Mouse (Mus musculus) monocyte, adult 2 months (primary cell): ENCODE measurements around the gene Dnah8.

ENCODE experiments used
- DNase-seq, 2 experiments: peaks; one replicate each; pipeline ENCODE4 v3.0.0; 2022; ENCODE audit warnings: low spot score in 2 of 2, low read depth in 1 of 2

Gene Dnah8

DNA sequence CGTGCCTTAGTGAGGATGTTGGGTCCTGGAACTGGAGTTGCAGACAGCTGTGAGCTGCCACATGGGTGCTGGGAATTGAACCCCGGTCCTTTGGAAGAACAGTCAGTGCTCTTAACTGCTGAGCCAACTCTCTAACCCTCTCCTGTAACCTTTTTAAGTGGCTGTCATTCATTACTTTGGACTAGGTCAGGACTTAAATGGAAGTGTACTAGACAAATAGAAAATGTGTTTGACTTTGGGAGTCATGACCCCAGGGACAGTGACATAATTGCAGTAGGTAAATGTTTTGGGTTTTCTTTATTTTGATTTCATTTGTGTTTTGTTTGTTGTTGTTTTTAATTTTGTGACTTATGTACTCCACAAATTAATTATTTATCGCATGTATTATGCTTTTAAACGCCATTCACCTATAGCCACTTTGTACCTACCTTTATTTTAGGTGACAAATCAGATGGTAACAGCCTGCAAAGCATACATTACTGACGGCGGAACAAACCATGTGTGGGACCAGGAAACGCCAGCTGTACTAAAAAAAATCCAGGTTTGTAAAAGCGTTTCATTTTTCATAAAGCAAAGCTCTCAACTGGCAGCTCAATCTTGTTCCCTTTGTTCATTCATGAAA, 33.5 kb downstream of the Dnah8 start:
- DNase-seq: no peak

DNA sequence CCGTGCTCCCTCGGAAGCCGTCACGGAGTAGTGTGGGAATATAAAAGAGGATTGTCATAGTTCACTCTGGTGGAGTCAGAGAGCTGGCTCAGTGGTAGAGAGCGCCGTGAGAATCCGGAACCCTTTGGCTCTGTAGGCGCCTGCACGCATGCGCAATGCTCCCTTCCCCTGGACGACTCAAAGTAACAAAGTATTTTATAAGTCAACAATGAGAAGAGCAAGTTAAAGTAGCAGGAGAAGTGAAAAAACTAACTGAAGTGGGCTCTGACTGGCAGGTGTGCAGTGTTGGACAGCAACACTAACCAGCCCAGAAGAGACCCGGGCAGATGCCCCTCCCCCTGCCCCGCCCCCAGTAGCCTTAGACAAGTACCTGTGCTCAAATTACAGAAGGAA, 34.0 kb downstream of the Dnah8 start:
- DNase-seq: peak in 1 of 2 experiments; percentile 31

- DNase-seq: no peak
These were observed 38.0 kb downstream of the Dnah8 start for GRCm38 (mm10) chr17:30662131-30662530.

GRCm38 (mm10) chr17:30663170-30663569, 39.0 kb downstream of the Dnah8 start:
- DNase-seq: no peak

GRCm38 (mm10) chr17:30664856-30665255, 40.7 kb downstream of the Dnah8 start:
- no peak for DNase-seq

DNA sequence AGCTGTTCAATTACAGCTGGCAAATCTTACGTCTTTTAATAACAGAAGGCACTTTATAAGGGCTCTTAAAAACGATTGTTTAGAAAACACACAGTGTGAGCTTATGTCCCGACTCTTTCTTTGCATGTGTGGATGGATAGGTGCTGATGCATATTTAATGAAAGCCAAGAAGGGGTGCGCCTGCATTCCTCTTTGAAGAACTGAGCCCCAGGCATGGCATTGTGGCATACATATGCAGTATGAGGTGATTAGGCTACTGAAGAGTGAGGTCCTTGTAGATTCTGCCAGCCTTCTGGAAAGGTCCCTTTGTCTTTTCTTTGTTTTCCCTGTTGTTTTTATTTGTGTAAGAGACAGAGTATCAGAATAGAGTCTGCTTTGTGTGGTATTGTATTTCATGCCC, 48.4 kb downstream of the Dnah8 start:
- DNase-seq: no peak

DNA sequence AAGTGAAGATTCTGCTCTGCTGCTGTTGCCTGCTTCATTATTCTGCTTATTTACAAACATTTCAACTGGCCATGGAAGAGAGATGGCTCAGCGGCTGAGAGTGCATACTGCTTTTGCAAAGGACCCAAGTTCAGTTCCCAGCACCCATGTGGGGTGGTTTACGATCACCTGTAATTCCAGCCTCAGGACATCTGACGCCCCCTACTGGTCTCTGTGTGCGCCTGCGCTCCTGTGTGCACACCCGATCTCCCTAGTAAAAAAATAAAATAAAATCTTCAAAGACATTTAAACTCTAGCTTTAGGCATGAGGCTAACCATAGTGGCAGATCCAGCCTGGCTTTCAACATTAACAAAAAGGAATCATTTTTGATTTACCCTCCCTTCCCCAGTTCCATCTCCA, 48.9 kb downstream of the Dnah8 start:
- DNase-seq: no peak

- no peak for DNase-seq
These were observed 51.0 kb downstream of the Dnah8 start for GRCm38 (mm10) chr17:30675021-30675740.

GRCm38 (mm10) chr17:30678523-30678922, 54.4 kb downstream of the Dnah8 start:
- no peak for DNase-seq

- DNase-seq: no peak
These were observed 55.5 kb downstream of the Dnah8 start for GRCm38 (mm10) chr17:30679612-30680011.

DNA sequence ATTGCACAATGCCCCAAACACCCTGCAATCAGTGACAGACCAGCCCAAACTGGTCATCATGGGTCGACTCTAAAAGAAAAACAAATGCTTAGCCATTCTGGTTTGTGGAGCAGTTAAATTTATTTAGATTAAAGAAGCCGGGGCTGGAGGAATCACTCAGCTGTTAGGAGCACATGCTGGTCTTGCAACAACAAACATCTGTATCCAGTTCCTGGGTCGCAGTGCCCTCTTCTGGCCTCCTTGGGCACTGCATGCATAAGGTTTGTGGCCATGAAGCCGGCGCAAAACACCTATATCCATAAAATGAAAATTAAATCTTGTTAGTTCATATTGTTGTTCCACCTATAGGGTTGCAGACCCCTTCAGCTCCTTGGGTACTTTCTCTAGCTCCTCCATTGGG, 57.5 kb downstream of the Dnah8 start:
- peak in 1 of 2 experiments; percentile 37 for DNase-seq

DNA sequence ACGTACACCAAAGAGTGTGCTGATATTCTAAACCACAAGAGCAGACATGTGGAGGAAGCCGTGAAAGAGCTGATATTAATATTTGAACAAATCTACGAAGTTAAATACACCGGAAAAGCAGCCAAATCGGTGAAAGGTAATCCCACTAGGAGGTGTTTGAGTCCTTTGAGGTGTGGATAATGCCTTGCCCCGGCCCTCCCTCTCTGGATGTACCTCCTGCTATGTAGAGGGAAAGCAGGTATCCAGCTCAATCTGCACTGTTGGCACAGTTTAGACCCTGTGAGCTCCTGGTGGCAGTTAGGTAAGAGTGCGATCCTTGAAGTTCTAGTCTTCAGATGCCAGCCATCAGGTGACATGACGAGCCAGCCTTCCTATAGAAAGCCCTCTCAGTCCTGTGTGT, 66.0 kb downstream of the Dnah8 start:
- no peak for DNase-seq

- no peak for DNase-seq
These were observed 67.3 kb downstream of the Dnah8 start for GRCm38 (mm10) chr17:30691481-30691880.

DNA sequence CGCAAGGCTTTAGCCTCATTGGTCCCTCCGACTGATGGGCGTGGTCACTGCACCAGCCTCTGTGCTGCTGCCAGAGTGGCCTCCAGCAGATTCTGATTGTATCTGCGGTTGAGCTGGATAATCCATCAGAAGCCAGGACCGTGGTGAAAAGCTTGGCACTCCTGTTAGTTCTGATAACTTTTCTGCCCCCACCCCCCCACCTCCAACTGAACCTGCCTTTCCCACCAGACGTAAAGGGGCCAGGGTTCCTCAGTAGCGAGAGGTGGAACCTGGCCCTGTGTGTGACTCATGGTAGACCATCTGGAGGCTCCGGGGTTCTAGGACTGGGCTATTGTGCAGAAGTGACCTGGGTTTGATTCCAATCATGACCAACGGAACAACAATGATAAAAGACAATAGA, 70.1 kb downstream of the Dnah8 start:
- DNase-seq: no peak

- no peak for DNase-seq
These were observed 90.6 kb downstream of the Dnah8 start for GRCm38 (mm10) chr17:30714732-30715131.

DNA sequence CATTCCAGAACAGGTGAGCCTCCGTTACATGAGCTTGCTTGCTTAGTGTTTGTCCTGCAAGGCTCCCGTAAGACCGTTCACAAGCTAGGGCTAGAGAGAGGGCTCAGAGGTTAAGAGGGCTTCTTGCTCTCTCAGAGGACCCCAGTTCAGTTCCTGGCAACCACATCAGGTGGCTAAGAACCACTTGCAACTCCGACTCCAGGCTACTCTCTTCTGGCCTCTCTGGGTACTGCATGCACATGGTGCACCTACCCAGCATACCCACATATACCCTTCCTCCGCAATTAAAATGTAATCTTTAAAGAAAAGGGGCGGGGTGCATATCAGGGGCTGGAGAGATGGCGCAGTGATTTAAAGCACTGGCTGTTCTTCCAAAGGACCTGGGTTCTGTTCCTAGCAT, 94.0 kb downstream of the Dnah8 start:
- DNase-seq: no peak

DNA sequence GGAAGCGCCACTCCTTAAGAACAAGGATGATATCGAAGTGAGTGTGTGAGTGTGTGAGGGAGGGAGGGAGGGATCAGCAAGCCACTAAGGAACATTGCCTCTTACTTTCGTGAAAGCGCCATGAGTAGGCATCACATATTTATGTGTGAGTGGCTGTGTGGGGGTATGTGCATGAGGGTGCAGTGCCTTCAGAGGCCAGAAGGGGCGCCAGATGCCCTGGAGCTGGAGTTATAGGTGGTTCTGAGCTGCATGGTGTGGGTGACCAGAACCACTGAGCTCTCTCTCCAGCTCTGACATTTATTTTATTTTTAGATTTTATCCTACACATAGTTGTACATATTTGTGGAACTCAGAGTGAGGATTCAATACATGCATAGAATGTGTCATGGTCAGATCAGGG, 94.9 kb downstream of the Dnah8 start:
- no peak for DNase-seq

- no peak for DNase-seq
These were observed 103.6 kb downstream of the Dnah8 start for GRCm38 (mm10) chr17:30727788-30728187.

DNA sequence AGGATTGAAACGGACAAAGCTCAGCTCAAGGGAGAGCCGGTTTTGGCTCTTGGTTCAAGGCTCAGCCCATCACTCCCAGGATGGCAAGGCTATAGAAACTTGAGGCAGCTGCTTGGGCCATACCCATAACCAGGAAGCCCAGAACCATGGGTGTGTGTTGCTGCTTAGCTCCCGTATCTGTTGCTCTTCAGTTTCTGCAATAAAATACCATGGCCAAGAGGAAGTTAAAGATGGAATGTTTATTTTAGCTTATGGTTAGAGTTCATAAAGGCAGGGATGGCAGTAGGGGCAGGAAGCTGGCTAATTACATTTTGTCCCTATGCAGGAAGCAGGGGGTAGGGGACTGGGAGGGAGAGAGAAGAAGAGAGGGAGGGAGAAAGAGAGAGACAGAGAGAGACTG, 108.6 kb downstream of the Dnah8 start:
- no peak for DNase-seq

- DNase-seq: no peak
These were observed 110.6 kb downstream of the Dnah8 start for GRCm38 (mm10) chr17:30734770-30735169.

DNA sequence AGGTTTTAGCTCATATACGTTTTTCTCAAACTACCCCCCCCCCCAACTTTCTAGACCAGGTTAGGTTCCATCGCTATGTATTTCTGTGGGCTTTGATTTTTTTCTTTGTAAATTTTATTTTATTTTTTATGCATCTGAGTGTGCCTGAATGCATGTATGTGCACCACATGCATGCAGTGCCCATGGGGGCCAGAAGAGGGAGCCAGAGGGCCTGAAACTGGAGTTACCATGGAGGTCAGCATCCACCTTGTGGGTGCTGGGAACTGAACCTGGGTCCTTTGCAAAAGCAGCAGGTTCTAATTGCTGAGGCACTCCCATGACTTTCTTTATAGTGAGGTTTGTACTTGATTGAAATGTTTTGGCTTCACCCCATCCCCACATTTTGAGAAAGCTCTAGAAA, 111.3 kb downstream of the Dnah8 start:
- no peak for DNase-seq

DNA sequence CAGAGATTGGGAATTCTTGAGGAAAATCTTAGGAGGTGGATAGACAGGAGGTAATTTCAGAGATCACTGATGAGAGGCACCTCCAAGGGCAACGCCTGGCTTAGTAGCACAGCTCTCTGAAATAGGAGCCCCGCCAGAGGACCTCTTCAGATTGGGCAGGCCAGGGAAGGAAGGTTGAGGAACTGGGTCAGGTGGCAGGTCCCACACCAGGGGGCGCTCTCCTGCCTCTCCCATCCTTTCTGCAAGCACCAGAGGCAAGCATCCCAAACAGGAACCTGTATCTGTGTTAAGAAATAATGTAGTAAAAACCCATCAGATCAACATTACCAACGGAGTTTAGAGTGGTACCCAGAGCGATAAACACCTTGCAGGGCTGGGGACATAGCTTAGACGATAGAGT, 113.6 kb downstream of the Dnah8 start:
- no peak for DNase-seq

DNA sequence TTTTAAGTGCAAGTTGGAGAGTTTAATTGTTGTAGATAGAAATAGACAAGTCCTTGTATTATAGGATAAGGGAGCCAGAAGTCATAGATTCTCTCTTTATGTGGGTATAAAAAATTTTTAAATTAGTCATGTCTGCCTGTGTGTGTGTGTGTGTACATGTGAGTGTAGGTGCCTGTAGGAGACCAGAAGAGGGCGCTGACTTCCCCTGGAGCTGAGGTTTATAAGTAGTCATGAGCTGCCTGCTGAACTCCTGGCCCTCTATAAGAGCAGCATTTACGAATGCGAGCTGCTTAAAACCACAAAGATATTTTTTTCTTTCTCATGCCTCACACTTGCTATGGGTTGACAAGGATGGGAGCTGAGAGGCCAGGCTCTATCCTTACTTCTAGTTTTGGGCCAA, 115.6 kb downstream of the Dnah8 start:
- no peak for DNase-seq
